Mouse (Mus musculus) lung, embryonic 14.5 days (tissue): ENCODE measurements around the gene Spire2. TPM values are rescaled to one million over a fixed set of nuclear protein-coding genes. Genes with fewer than 3 reads are reported as not detected.
A peak's percentile ranks its signal among the peaks of the same experiment; 100 is the strongest.

Source experiments
- ATAC-seq: fragments of 200-750 bp; cut with Nextera tagmentation; 2 replicates; pipeline ENCODE4 v1.8.0; 2017; ENCODE audit warnings: mild to moderate bottlenecking, moderate TSS enrichment, moderate library complexity; ENCODE audit not compliant: insufficient read depth
- DNase-seq: peaks from one replicate; pipeline ENCODE4 v3.0.0-alpha.2; 2015
- H3K27ac ChIP-seq: fragments of 300-500 bp; sonication (generic); 2 replicates; pipeline ENCODE4 v1.5.1; 2014; ENCODE audit warnings: low read depth, mild to moderate bottlenecking, moderate library complexity
- H3K27me3 ChIP-seq: fragments of 300-500 bp; sonication (generic); 2 replicates; pipeline ENCODE4 v1.6.1; 2014; ENCODE audit warnings: low read length, control low read depth; ENCODE audit not compliant: insufficient read depth
- H3K36me3 ChIP-seq: fragments of 300-500 bp; sonication (generic); 2 replicates; pipeline ENCODE4 v1.6.1; 2014; ENCODE audit warnings: control low read depth; ENCODE audit not compliant: insufficient read depth
- H3K4me1 ChIP-seq: fragments of 300-500 bp; sonication (generic); 2 replicates; pipeline ENCODE4 v1.6.1; 2014; ENCODE audit warnings: antibody characterized with exemption, control low read depth; ENCODE audit not compliant: insufficient read depth
- H3K4me2 ChIP-seq: fragments of 300-500 bp; sonication (generic); 2 replicates; pipeline ENCODE4 v1.6.1; 2014; ENCODE audit warnings: mild to moderate bottlenecking
- H3K4me3 ChIP-seq: fragments of 300-500 bp; sonication (generic); 2 replicates; pipeline ENCODE4 v1.5.1; 2014; ENCODE audit warnings: low read depth, low read length
- H3K9ac ChIP-seq: fragments of 300-500 bp; sonication (generic); 2 replicates; pipeline ENCODE4 v1.6.1; 2014
- H3K9me3 ChIP-seq: fragments of 300-500 bp; sonication (generic); 2 replicates; pipeline ENCODE4 v1.6.1; 2016; ENCODE audit warnings: low read depth, low read length, control low read depth
- CTCF ChIP-seq: IDR thresholded peaks from 2 replicates; pipeline ENCODE4 v1.5.1; 2016; ENCODE audit warnings: antibody characterized with exemption, low read depth
- WGBS: fragments of 180-500 bp; shearing (Covaris S2); extraction: QIAGEN DNeasy Blood & Tissue Kit; methylation state at CpG from one replicate; pipeline ENCODE4 v1.1.7; 2014; 5-methylcytosine and 5-hydroxymethylcytosine counted together
- polyA plus RNA-seq: library from polyadenylated mRNA; unstranded; fragments of >200 nt; fragmentation: Nextera tagmentation; extraction: Ambion mirVana; gene quantifications from 2 replicates; pipeline ENCODE4 v1.2.1, GENCODE M21; 2014

The Spire2 gene
- polyA plus RNA-seq, 1 experiment from 2014 or later = 1.7 TPM

- 93% methylated on average over 13 of the region's 13 CpGs for WGBS
- H3K27ac ChIP-seq = no peak overlapping the region
- H3K36me3 ChIP-seq = peaks cover 94% of the 10 kb centered on the region
- H3K9ac ChIP-seq = no peak overlapping the region
- H3K4me1 ChIP-seq = no peaks in the 10 kb centered on the region
- no peak for TF ChIP-seq CTCF
- H3K27me3 ChIP-seq = no peaks in the 10 kb centered on the region
- no peak overlapping the region for H3K4me3 ChIP-seq
- H3K9me3 ChIP-seq = no peaks in the 10 kb centered on the region
- DNase-seq (no peak), ATAC-seq (no peak)
- no peak overlapping the region for H3K4me2 ChIP-seq
Measured at GRCm38 (mm10) chr8:123398308-123398707, 65.8 kb downstream of the Spire2 start.

DNA sequence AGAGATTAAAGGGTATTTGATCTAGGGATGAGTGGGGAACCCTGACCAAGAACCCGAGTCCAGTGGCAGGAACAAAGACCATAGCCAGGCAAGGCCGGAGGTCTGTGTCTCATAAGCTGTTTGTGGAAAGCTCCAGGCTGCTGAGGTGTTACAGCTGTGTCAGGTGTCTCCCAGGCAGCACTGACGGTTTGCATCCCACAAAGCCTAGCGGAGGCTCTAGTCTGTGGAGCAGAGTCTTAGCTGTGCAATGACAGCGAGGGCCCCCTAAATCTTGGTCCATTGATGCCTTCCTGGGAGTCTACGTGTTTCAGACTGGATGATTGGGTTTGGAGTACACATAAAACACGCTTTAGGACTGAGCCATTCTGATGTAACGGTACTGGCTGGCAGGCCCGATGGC lies 69.4 kb downstream of the Spire2 start:
- no peak overlapping the region for H3K4me2 ChIP-seq
- H3K27ac ChIP-seq = no peak overlapping the region
- peaks cover 61% of the 10 kb centered on the region for H3K36me3 ChIP-seq
- H3K9me3 ChIP-seq = no peaks in the 10 kb centered on the region
- no peak for ATAC-seq
- no peak overlapping the region for H3K4me3 ChIP-seq
- H3K9ac ChIP-seq = no peak overlapping the region
- no peaks in the 10 kb centered on the region for H3K27me3 ChIP-seq
- no peak for DNase-seq
- TF ChIP-seq CTCF = no peak
- 91% methylated on average over 9 of the region's 9 CpGs for WGBS
- H3K4me1 ChIP-seq = no peaks in the 10 kb centered on the region

GRCm38 (mm10) chr8:123402730-123403326 lies 70.3 kb downstream of the Spire2 start:
- TF ChIP-seq CTCF = no peak
- H3K36me3 ChIP-seq = peaks cover 52% of the 10 kb centered on the region
- no peaks in the 10 kb centered on the region for H3K4me1 ChIP-seq

GRCm38 (mm10) chr8:123404521-123404920 lies 72.0 kb downstream of the Spire2 start:
- ATAC-seq (no peak), DNase-seq (no peak)
- Histone ChIP-seq H3K27ac (no peak overlapping the region), H3K27me3 (peaks cover 10% of the 10 kb centered on the region), H3K4me1 (no peaks in the 10 kb centered on the region), H3K4me3 (no peak overlapping the region), H3K9me3 (no peaks in the 10 kb centered on the region), H3K4me2 (no peak overlapping the region), H3K36me3 (peaks cover 35% of the 10 kb centered on the region), H3K9ac (no peak overlapping the region)
- TF ChIP-seq CTCF = no peak
- WGBS = 49% methylated on average over 8 of the region's 8 CpGs

More at GRCm38 (mm10) chr8:123402730-123403326, 70.3 kb downstream of the Spire2 start:
- H3K27me3 ChIP-seq = no peaks in the 10 kb centered on the region
- H3K9me3 ChIP-seq = no peaks in the 10 kb centered on the region
- no peak overlapping the region for H3K4me3 ChIP-seq
- H3K27ac ChIP-seq = no peak overlapping the region
- WGBS = 77% methylated on average over 9 of the region's 9 CpGs
- H3K4me2 ChIP-seq = no peak overlapping the region
- DNase-seq (peak; percentile 27), ATAC-seq (no peak)
- H3K9ac ChIP-seq = no peak overlapping the region

DNA sequence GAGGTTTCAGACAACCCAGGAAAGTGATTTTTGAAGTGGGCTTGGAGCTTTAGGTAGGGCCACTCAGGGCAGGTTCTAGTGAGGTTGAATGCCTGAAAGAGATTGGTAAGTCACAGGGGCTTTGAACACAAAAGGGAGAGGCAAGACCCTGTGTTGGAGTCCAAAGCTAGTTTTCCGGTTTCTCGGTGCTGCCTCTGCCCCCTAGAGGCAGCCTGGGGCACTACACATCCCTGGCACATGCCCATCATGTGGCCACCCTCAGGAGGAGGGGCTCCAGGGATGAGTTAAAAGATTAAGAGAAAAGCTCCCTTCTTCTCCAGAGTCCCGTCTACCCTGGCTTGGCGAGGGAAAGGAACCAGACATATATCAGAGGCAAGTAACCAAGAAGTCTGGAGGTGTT lies 74.3 kb downstream of the Spire2 start, which contains the start of gene Mc1r:
TSS of gene Mc1r (plus strand) at position 322 of the 400 bp plus-strand sequence.
- peaks cover 17% of the 10 kb centered on the region for H3K36me3 ChIP-seq
- 5% methylated on average over 4 of the region's 4 CpGs for WGBS
- ATAC-seq (no peak), DNase-seq (peak; percentile 75)
- no peak within 1 kb of the TSS for H3K9ac ChIP-seq
- no peak within 1 kb of the TSS for H3K4me3 ChIP-seq
- TF ChIP-seq CTCF = peak; percentile 83
- no peak within 1 kb of the TSS for H3K4me2 ChIP-seq
- no peak within 1 kb of the TSS for H3K27ac ChIP-seq
- no peaks in the 10 kb centered on the region for H3K4me1 ChIP-seq
- H3K27me3 ChIP-seq = peaks cover 33% of the 10 kb centered on the region
- no peaks in the 10 kb centered on the region for H3K9me3 ChIP-seq

- DNase-seq (no peak), ATAC-seq (no peak)
- 85% methylated on average over 13 of the region's 13 CpGs for WGBS
- H3K27ac ChIP-seq = no peak overlapping the region
- peaks cover 9% of the 10 kb centered on the region for H3K36me3 ChIP-seq
- no peaks in the 10 kb centered on the region for H3K9me3 ChIP-seq
- H3K9ac ChIP-seq = no peak overlapping the region
- H3K4me2 ChIP-seq = no peak overlapping the region
- H3K27me3 ChIP-seq = peaks cover 41% of the 10 kb centered on the region
- H3K4me1 ChIP-seq = no peaks in the 10 kb centered on the region
- no peak for TF ChIP-seq CTCF
- no peak overlapping the region for H3K4me3 ChIP-seq
Measured at GRCm38 (mm10) chr8:123407612-123408011, 75.1 kb downstream of the Spire2 start.

DNA sequence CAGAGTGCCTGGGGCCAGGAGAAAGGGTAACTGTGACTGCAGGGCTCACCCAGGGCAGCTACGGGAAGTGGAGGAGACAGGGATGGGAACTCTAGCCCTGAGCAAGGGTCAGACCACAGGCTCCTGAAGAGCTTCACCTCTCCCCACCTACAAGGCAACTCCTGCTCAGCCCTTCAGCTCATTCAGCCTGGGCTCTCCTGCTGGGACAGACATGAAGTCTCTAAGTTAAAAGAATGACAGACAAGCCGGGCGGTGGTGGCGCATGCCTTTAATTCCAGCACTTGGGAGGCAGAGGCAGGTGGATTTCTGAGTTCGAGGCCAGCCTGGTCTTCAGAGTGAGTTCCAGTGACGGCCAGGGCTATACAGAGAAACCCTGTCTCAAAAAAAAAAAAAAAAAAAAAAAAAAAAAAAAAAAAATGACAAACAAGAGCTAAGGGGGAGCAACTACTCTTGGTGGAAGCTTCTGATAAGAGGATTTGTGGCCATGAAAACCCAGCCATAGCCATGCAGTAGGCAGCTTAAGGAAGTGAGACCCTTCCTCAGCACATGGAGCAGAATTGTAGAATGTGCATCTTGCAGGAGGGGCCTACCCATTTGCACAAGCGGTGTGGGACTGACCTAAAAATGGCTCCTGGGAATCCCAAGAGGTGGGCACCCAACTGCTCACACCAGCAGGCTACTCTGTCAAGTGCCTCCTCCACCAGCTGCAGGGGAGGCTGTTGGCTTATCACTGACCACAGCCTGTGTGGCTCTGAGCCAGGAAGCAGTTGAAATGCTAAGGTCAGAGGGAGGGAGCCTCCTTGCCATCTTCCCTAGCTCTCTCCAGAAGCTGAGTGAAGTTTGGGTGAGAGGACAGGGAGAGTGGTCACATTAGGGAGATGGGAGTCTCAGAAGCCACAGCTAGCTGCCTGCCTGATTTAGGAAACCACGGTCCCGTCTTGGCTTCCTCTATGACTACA lies 76.4 kb downstream of the Spire2 start:
- no peak overlapping the region for H3K4me2 ChIP-seq

More for the DNA sequence above, 76.4 kb downstream of the Spire2 start:
- Histone ChIP-seq H3K9ac (no peak overlapping the region), H3K27me3 (peaks cover 54% of the 10 kb centered on the region), H3K9me3 (no peaks in the 10 kb centered on the region), H3K27ac (no peak overlapping the region), H3K4me3 (no peak overlapping the region), H3K36me3 (no peaks in the 10 kb centered on the region), H3K4me1 (no peaks in the 10 kb centered on the region)
- ATAC-seq = no peak
- TF ChIP-seq CTCF = no peak
- no peak for DNase-seq
- WGBS = 69% methylated on average over 9 of the region's 9 CpGs
